Mouse (Mus musculus) right cerebral cortex, adult 18-20 months (tissue): ENCODE results near the gene Ndufv2.
"Not testable (repeated sequence)": the region's sequence is repeated elsewhere in the genome, so short reads cannot be mapped to it uniquely, and the experiment has no call there.

ENCODE experiments used
- DNase-seq: peaks from one replicate; pipeline ENCODE4 v3.0.0; 2022; ENCODE audit warnings: mixed read lengths

The Ndufv2 gene

GRCm38 (mm10) chr17:66084486-66084885, 16.9 kb downstream of the Ndufv2 start:
- no peak for DNase-seq

DNA sequence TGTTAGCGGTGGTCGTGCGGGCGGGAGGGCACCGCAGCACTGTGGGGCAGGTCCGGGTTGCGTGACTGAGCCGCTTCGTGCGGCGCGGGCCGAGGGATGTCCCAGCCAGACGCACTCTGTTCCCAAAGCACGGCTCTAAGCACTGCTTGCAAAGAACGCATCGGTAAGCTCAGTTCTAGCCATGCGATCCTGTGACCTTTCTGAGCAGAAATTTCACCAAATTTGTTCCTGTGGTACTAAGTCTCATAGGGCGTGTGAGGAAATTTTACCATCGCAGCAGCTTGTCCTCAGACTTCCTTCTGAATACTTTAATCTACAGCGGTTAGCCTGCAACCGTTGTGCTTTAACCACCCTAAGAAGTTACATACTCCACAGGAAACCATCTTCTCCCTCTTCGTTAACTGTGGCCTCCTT, 23.9 kb downstream of the Ndufv2 start:
- DNase-seq, result no peak

DNA sequence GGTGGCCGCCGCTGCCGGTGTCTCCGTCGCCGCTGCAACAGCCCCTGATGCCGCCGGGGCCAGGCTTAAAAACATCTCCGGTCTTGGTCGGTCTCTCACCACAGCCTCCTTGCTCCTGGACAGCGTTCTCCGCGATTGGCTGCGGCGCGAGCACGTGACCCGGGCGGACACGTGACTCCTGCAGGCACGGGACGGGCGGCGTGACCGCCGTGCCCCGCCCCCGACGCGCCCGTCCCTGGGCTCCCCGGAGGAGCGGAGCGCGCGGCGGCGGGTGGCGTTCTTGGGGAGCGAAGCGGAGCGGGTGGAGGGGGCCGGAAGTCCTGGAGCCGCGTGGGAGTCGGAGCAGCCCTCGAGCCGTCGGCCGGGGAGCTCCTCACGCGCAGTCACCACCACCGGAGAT, 24.4 kb downstream of the Ndufv2 start, which contains the start of gene Ankrd12:
Gene Ankrd12, minus strand, starts transcription at position 156 of the 400 bp plus-strand sequence.
- DNase-seq, result peak; percentile 97

GRCm38 (mm10) chr17:66076174-66076927, 25.0 kb downstream of the Ndufv2 start:
- DNase-seq, result peak; percentile 62

GRCm38 (mm10) chr17:66075827-66076173, 25.6 kb downstream of the Ndufv2 start:
- DNase-seq, result peak; percentile 18

DNA sequence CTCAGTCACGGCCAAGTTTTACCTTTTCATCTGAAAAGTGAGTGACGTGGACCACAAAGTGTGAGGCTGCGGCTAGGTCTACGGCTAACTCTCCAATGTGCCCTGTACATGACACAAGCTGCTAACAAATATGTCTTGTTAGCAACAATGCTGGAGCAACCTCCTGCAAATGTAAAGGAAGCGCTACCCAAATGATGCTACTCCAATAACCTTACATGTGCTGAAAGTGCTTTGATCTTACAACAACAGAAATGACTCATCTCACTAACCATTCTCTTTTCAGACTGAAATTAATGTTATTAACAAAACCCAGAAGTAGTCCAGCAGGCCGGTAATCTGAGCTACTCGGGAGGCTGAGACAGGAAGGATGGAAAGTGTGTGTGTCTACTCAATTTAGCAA, 27.4 kb downstream of the Ndufv2 start:
- DNase-seq, result no peak

DNA sequence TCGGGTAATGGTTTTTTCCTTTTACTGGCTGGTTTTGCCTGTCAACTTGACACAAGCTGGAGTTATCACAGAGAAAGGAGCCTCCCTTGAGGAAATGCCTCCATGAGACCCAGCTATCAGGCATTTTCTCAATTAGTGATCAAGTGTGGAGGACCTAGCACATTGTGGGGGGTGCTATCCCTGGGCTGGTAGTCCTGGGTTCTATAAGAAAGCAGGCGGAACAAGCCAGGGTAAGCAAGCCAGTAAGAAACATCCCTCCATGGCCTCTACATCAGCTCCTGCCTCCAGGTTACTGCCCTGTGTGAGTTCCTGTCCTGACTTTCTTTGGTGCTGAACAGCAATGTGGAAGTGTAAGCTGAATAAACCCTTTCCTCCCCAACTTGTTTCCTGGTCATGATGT, 32.3 kb downstream of the Ndufv2 start:
- DNase-seq, result not testable (repeated sequence)

GRCm38 (mm10) chr17:66065115-66065514, 36.2 kb downstream of the Ndufv2 start:
- no peak for DNase-seq

DNA sequence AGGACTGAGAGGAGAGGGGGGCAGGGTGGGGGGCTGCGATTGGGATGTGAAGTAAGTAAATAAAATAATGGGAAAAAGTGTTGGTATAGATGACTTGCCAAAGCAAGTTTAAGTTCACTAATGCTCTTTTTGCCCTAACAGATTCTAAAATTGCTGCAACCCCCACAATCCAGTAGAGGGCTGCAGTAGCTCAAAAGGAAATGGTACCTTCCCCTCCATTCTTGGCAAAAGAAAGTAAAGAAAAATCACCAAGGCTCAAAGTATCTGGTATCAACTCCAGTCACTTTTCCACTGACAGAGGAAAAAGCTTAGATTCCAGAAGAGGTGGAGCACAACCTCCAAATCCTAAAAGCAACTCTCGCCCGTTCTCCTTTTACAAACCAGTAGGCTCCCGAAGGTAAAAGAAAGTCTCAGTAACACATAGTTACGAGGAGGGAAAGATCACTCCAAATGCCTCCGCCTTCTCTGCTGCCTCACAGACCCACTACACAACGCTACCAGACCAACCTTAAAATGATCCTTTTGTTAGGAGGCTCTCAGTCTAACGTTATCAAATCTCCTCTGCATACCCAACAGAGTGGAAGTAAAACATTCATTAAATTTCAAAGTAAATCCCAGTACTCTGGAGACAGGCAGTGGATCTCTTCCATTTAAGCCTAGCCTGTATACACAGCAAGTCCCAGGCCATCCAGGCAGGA, 40.0 kb downstream of the Ndufv2 start:
- no peak for DNase-seq

GRCm38 (mm10) chr17:66058160-66058559, 43.2 kb downstream of the Ndufv2 start:
- no peak for DNase-seq

DNA sequence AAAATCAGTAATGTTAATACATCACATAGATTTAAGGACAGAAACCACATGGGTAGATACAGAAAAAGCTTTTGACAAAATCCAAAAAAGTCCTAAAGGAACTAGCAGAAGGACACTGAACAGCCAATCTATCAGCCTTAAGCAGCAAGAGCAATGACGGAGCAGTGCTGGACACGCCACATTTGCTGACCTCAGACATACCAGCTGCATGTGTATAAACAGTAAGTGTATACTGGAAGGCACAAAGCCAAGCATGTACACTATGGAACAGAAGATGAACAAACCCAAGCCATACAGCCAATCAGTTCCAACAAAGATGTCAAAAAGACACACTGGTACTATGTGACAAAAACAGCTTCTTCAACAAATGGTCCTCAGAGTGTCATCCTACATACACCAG, 44.2 kb downstream of the Ndufv2 start:
- no peak for DNase-seq

DNA sequence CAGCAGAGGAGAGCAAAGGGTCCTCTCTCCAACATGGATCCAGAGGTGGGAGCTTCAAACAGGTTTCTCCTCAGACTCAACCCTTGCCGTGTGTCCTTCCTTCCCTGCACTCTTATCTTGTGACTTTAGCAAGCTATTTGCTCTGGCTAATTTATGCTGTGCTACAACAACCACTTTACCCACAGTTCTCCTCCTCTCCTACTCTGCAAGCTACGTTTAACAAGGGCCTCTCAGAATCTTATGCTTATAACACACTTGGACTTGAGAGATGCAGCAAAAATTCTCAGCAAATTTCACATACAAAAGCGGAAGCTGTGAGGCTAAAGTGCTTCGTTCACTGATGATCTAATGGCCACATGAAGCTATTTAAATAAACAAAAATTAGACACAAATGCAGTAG, 48.0 kb downstream of the Ndufv2 start:
- no peak for DNase-seq

DNA sequence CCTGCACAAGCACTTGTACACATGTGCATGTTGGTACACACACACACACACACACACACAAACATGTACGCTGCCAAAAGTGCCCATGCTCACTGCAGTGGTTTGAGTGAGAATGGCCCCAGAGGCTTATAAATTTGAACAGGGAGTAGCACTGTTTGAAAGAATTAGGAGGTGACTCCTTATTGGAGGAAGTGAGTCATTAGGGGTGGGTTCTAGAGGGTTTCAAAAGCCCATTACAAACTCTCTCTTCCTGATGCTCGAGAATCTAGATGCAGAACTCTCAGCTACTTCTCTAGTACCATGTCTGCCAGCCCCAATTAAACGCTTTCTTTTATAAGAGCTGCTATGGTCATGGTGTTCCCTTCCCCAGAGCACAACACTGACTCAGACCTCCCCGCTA, 52.6 kb downstream of the Ndufv2 start:
- DNase-seq, result no peak

DNA sequence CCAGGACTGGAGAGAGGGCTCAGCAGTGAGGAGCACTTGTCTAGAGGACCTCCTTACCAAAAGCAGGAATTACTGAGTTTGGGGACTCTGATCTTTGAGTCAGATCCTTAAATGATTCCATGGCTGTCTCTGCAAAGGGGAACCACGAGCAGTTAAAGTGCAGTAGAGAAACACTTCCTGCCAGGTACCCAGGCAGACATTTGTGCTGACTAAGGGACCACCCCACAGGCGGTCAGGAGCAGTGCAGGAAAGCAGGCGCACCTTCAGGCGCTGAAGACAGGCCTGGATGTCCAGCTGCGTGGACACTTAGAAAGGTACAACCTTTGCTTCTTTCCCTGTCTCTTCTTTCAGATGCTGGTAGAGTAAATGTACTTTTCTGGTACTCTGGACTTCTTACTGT, 53.2 kb downstream of the Ndufv2 start:
- DNase-seq, result no peak

GRCm38 (mm10) chr17:66043679-66044078, 57.7 kb downstream of the Ndufv2 start:
- DNase-seq, result not testable (repeated sequence)

- no peak for DNase-seq
Measured at GRCm38 (mm10) chr17:66041020-66041419, 60.3 kb downstream of the Ndufv2 start.

DNA sequence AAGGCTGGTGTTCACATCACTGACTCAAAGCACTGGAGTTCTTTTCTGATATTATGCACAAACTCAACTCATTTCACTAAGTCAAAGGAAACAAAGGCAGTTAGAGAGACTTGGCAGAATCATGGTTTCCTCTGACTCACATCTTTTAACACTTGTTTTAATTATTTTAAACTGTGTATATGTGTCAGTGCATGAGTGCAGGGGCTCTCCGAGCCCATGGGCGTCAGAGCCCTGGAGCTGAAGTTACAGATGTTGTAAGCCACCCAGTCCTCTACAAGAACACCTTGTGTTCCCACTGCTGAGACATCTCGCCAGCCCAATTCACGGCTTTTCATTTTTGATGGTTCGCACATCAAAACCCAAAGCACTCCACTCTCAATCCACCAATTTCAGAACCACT, 68.1 kb downstream of the Ndufv2 start:
- DNase-seq, result peak; percentile 17

DNA sequence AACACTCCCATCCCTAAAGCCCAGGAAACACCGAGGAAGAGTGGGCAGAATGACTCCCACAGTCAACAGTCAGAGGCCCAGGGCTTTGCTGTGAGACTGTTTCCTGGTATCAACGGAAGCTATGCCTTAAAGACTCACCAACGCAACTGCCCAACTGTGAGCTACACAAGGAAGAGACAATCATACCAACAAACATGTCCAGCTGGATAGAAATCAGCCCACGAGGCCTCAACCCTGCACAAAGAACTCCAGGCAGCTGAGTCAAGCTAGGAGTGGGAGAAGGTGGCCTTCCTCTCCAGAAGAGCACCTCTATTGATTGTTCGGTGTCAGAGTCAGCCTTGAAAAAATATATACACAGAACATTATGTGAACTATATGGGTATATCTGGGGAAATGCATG, 69.4 kb downstream of the Ndufv2 start:
- DNase-seq, result no peak
